Mouse (Mus musculus) ES-E14 (cell line): ENCODE results near the gene Eef2.

Experiments used
- CHD2 ChIP-seq: IDR thresholded peaks from 2 replicates; pipeline ENCODE4 v1.6.1; 2014; ENCODE audit warnings: mild to moderate bottlenecking, low read depth, low read length, inconsistent platforms
- HCFC1 ChIP-seq: IDR thresholded peaks from 2 replicates; pipeline ENCODE4 v1.6.1; 2012; ENCODE audit warnings: low read length, inconsistent platforms, borderline replicate concordance; ENCODE audit not compliant: insufficient read depth
- MAFK ChIP-seq: IDR thresholded peaks from 2 replicates; pipeline ENCODE4 v1.6.1; 2014; ENCODE audit warnings: mild to moderate bottlenecking, low read depth, low read length, inconsistent platforms; ENCODE audit not compliant: insufficient read depth
- ZC3H11A ChIP-seq: IDR thresholded peaks from 2 replicates; pipeline ENCODE4 v1.6.1; 2012; ENCODE audit warnings: low read depth, mild to moderate bottlenecking, inconsistent platforms, low read length, borderline replicate concordance
- ZNF384 ChIP-seq: IDR thresholded peaks from 2 replicates; pipeline ENCODE4 v1.6.1; 2012; ENCODE audit warnings: low read depth, low read length, inconsistent platforms

DNA sequence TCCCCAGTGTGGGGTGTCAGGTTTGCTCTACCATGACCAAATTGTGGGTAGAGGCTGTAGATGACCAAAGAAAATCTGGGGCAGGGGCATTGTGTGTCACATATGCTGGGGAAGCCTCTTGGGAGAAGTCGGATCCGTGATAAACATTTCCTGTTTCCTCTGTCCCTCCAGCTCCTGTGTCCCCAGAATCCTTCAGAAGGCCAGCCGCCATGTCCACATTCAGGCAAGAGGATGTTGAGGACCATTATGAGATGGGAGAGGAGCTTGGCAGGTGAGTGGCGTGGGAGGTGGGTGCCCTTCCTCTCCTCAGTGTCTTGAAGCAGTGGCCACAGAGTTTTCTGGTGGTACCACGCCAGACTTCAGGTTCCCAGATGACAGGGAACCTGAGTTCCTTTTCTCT lies 7.4 kb downstream of the Eef2 start, which contains the start of gene 4930442H23Rik:
- TF ChIP-seq CHD2 (no peak), ZNF384 (no peak), HCFC1 (no peak), ZC3H11A (no peak), MAFK (no peak)
